Mouse (Mus musculus): ENCODE data around the gene Rgs11. TPM values are rescaled to one million over a fixed set of nuclear protein-coding genes. Genes with fewer than 3 reads are reported as not detected.

Rgs11 gene
- total RNA-seq, 2 experiments from 2014 or later, result 8.7 to 21.2 TPM

- DNase-seq, result no peak
Measured at GRCm38 (mm10) chr17:26231156-26231555, 28.4 kb downstream of the Rgs11 start.

- DNase-seq, result no peak
Measured at GRCm38 (mm10) chr17:26232863-26233262, 30.1 kb downstream of the Rgs11 start.

GRCm38 (mm10) chr17:26234386-26234785, 31.6 kb downstream of the Rgs11 start:
- DNase-seq, result no peak

- DNase-seq, result no peak
Measured at GRCm38 (mm10) chr17:26235077-26235815, 32.5 kb downstream of the Rgs11 start.

GRCm38 (mm10) chr17:26237667-26238066, 34.9 kb downstream of the Rgs11 start:
- DNase-seq, result no peak

- no peak for DNase-seq
Measured at GRCm38 (mm10) chr17:26239551-26239950, 36.8 kb downstream of the Rgs11 start.

- DNase-seq, result no peak
Measured at GRCm38 (mm10) chr17:26240120-26240790, 37.5 kb downstream of the Rgs11 start.

GRCm38 (mm10) chr17:26240990-26241389, 38.2 kb downstream of the Rgs11 start:
- DNase-seq, result no peak

- peak; percentile 85 for DNase-seq
Measured at GRCm38 (mm10) chr17:26243471-26244100, 40.8 kb downstream of the Rgs11 start.

GRCm38 (mm10) chr17:26244101-26244841, 41.5 kb downstream of the Rgs11 start, which contains the start of gene Fam234a:
Gene Fam234a (minus strand): TSS chr17:26244242.
- peak; percentile 98 for DNase-seq

GRCm38 (mm10) chr17:26251886-26252538, 49.3 kb downstream of the Rgs11 start:
- no peak for DNase-seq

- DNase-seq, result peak; percentile 96
Measured at GRCm38 (mm10) chr17:26252539-26253251, 49.9 kb downstream of the Rgs11 start, which contains the start of gene Luc7l. Gene Luc7l (plus strand): TSS chr17:26252896.

GRCm38 (mm10) chr17:26253399-26253798, 50.6 kb downstream of the Rgs11 start:
- no peak for DNase-seq

- no peak for DNase-seq
Measured at GRCm38 (mm10) chr17:26255313-26255712, 52.6 kb downstream of the Rgs11 start.

Other genes starting within 250 kb of the Rgs11 start
- 10 to 100 TPM; 15.8 to 16.2 TPM for gene Capn15, start 217.2 kb upstream of the Rgs11 start, total RNA-seq (2021)
- gene Rab11fip3, start 133.4 kb upstream of the Rgs11 start, total RNA-seq (2021), result 10 to 100 TPM; 15.3 to 23.8 TPM
- 10 to 100 TPM; 50.4 to 63.7 TPM for gene Decr2, start 112.6 kb upstream of the Rgs11 start, total RNA-seq (2021)
- 1 to 10 TPM; 4.5 to 6.5 TPM for gene Nme4, start 107.3 kb upstream of the Rgs11 start, total RNA-seq (2021)
- 1 to 10 TPM; 4.2 to 4.9 TPM for gene Tmem8, start 89.7 kb upstream of the Rgs11 start, total RNA-seq (2021)
- 100 to 1,000 TPM; 100 to 101 TPM for gene Mrpl28, start 79.5 kb upstream of the Rgs11 start, total RNA-seq (2021)
- gene Axin1, start 64.3 kb upstream of the Rgs11 start, total RNA-seq (2021), result 10 to 100 TPM; 35.0 to 38.9 TPM
- 1 to 10 TPM; 1.4 to 2.2 TPM for gene Pdia2, start 3.9 kb upstream of the Rgs11 start, total RNA-seq (2021)
- gene Arhgdig, start 4.8 kb downstream of the Rgs11 start, total RNA-seq (2021), result 10 to 100 TPM in 1 of 2 experiments, 1 to 10 TPM in 1; 8.6 to 15.8 TPM
- 100 to 1,000 TPM in 1 of 2 experiments, 10 to 100 TPM in 1; 91.9 to 103 TPM for gene Fam234a, start 41.3 kb downstream of the Rgs11 start, total RNA-seq (2021)
- gene Luc7l, start 49.9 kb downstream of the Rgs11 start, total RNA-seq (2021), result 10 to 100 TPM; 44.7 to 62.8 TPM
- 10 to 100 TPM; 43.6 to 44.0 TPM for gene Neurl1b, start 211.9 kb downstream of the Rgs11 start, total RNA-seq (2021)

Data from adrenal gland, postnatal 10 days (tissue).